Mouse (Mus musculus) limb, embryonic 14.5 days (tissue): Measurements from ENCODE around the gene Ubl3. TPM values are rescaled to one million over a fixed set of nuclear protein-coding genes. Genes with fewer than 3 reads are reported as not detected.

Experiments used
- ATAC-seq: fragments of 200-750 bp; cut with Nextera tagmentation; 2 replicates; pipeline ENCODE4 v1.8.0; 2017; ENCODE audit warnings: low read depth, moderate number of reproducible peaks, moderate TSS enrichment; ENCODE audit not compliant: low FRiP score
- DNase-seq: peaks from one replicate; pipeline ENCODE4 v3.0.0-alpha.2; 2015; ENCODE audit warnings: low spot score
- H3K27ac ChIP-seq: fragments of 300-500 bp; sonication (generic); replicated peaks from 2 replicates; pipeline ENCODE4 v1.5.1; 2014; ENCODE audit warnings: low read depth, mild to moderate bottlenecking, low read length, moderate library complexity, mixed read lengths
- H3K27me3 ChIP-seq: fragments of 300-500 bp; sonication (generic); 2 replicates; pipeline ENCODE4 v1.6.1; 2014; ENCODE audit warnings: low read length, mixed read lengths; ENCODE audit not compliant: control insufficient read depth, insufficient read depth
- H3K36me3 ChIP-seq: fragments of 300-500 bp; sonication (generic); 2 replicates; pipeline ENCODE4 v1.6.1; 2014; ENCODE audit warnings: mild to moderate bottlenecking, low read length, moderate library complexity, mixed read lengths; ENCODE audit not compliant: control insufficient read depth, insufficient read depth
- H3K4me1 ChIP-seq: fragments of 300-500 bp; sonication (generic); 2 replicates; pipeline ENCODE4 v1.6.1; 2014; ENCODE audit warnings: antibody characterized with exemption, low read length, mixed read lengths; ENCODE audit not compliant: control insufficient read depth, insufficient read depth
- H3K4me2 ChIP-seq: fragments of 300-500 bp; sonication (generic); replicated peaks from 2 replicates; pipeline ENCODE4 v1.6.1; 2014; ENCODE audit warnings: low read depth, mild to moderate bottlenecking, low read length, moderate library complexity; ENCODE audit not compliant: severe bottlenecking
- H3K4me3 ChIP-seq: fragments of 300-500 bp; sonication (generic); replicated peaks from 2 replicates; pipeline ENCODE4 v1.5.1; 2014; ENCODE audit warnings: low read length
- H3K9ac ChIP-seq: fragments of 300-500 bp; sonication (generic); 2 replicates; pipeline ENCODE4 v1.6.1; 2014; ENCODE audit warnings: mild to moderate bottlenecking, low read depth, low read length, moderate library complexity; ENCODE audit not compliant: severe bottlenecking
- H3K9me3 ChIP-seq: fragments of 300-500 bp; sonication (generic); 2 replicates; pipeline ENCODE4 v1.6.1; 2016; ENCODE audit warnings: low read length; ENCODE audit not compliant: control insufficient read depth
- POLR2A ChIP-seq: fragments of 200-500 bp; IDR thresholded peaks from 2 replicates; pipeline ENCODE4 v1.8.0; 2012; ENCODE audit warnings: inconsistent platforms, mild to moderate bottlenecking, moderate library complexity, borderline replicate concordance; ENCODE audit not compliant: insufficient read depth, insufficient read length; ENCODE audit errors: extremely low read depth
- WGBS: fragments of 180-500 bp; shearing (Covaris S2); extraction: QIAGEN DNeasy Blood & Tissue Kit; methylation state at CpG from one replicate; pipeline ENCODE4 v1.1.7; 2014; 5-methylcytosine and 5-hydroxymethylcytosine counted together
- polyA plus RNA-seq, 2 experiments: library from polyadenylated mRNA; depleted of rRNA in 1 of 2; stranded (reverse) in 1 of 2; unstranded in 1 of 2; fragments of >200 nt; fragmentation: Nextera tagmentation in 1 of 2; extraction: Ambion mirVana in 1 of 2; gene quantifications; 2 replicates each; pipeline versions ENCODE4 v1.2.1 to v1.2.3; 2012 to 2014

Gene Ubl3
- polyA plus RNA-seq, 2 experiments = 30.3 to 73.6 TPM

GRCm38 (mm10) chr5:148502237-148502636, 50.4 kb downstream of the Ubl3 start:
- Histone ChIP-seq H3K4me2 (no peak overlapping the region), H3K4me3 (no peak overlapping the region), H3K4me1 (no peaks in the 10 kb centered on the region), H3K36me3 (peaks cover 26% of the 10 kb centered on the region), H3K9me3 (no peaks in the 10 kb centered on the region), H3K27me3 (no peaks in the 10 kb centered on the region), H3K27ac (no peak overlapping the region), H3K9ac (no peak overlapping the region)
- TF ChIP-seq POLR2A = no peak
- 95% methylated on average over 6 of the region's 6 CpGs for WGBS
- no peak for ATAC-seq
- DNase-seq = no peak

GRCm38 (mm10) chr5:148501228-148501957, 51.2 kb downstream of the Ubl3 start:
- Histone ChIP-seq H3K27me3 (no peaks in the 10 kb centered on the region), H3K4me2 (no peak overlapping the region), H3K36me3 (peaks cover 21% of the 10 kb centered on the region), H3K9ac (no peak overlapping the region), H3K4me3 (no peak overlapping the region), H3K4me1 (no peaks in the 10 kb centered on the region), H3K27ac (no peak overlapping the region), H3K9me3 (no peaks in the 10 kb centered on the region)
- ATAC-seq = no peak
- DNase-seq = no peak
- TF ChIP-seq POLR2A = no peak
- 88% methylated on average over 6 of the region's 6 CpGs for WGBS

GRCm38 (mm10) chr5:148500516-148500915, 52.1 kb downstream of the Ubl3 start:
- no peak overlapping the region for H3K27ac ChIP-seq
- ATAC-seq (no peak), DNase-seq (no peak)
- no peak overlapping the region for H3K4me2 ChIP-seq
- H3K9ac ChIP-seq = no peak overlapping the region
- WGBS = 84% methylated on average over 8 of the region's 8 CpGs
- no peaks in the 10 kb centered on the region for H3K4me1 ChIP-seq
- no peaks in the 10 kb centered on the region for H3K9me3 ChIP-seq
- no peak overlapping the region for H3K4me3 ChIP-seq
- H3K36me3 ChIP-seq = peaks cover 13% of the 10 kb centered on the region
- no peak for TF ChIP-seq POLR2A
- H3K27me3 ChIP-seq = no peaks in the 10 kb centered on the region

- ATAC-seq = no peak
Observed at GRCm38 (mm10) chr5:148499616-148500015, 53.0 kb downstream of the Ubl3 start.

GRCm38 (mm10) chr5:148495991-148496390, 56.6 kb downstream of the Ubl3 start:
- no peak for TF ChIP-seq POLR2A
- WGBS = 87% methylated on average over 6 of the region's 6 CpGs

More at GRCm38 (mm10) chr5:148499616-148500015, 53.0 kb downstream of the Ubl3 start:
- Histone ChIP-seq H3K4me1 (no peaks in the 10 kb centered on the region), H3K9ac (no peak overlapping the region), H3K36me3 (peaks cover 8% of the 10 kb centered on the region; the same call in 1 of the 2 replicates), H3K27ac (no peak overlapping the region), H3K4me2 (no peak overlapping the region), H3K9me3 (no peaks in the 10 kb centered on the region), H3K4me3 (no peak overlapping the region), H3K27me3 (no peaks in the 10 kb centered on the region)
- DNase-seq = no peak
- TF ChIP-seq POLR2A = no peak
- 68% methylated on average over 5 of the region's 5 CpGs for WGBS

More at GRCm38 (mm10) chr5:148495991-148496390, 56.6 kb downstream of the Ubl3 start:
- ATAC-seq = no peak
- DNase-seq = no peak
- Histone ChIP-seq H3K9me3 (no peaks in the 10 kb centered on the region), H3K4me3 (no peak overlapping the region), H3K4me2 (no peak overlapping the region), H3K27me3 (no peaks in the 10 kb centered on the region), H3K4me1 (peaks cover under 1% of the 10 kb centered on the region; the same call in 1 of the 2 replicates), H3K9ac (no peak overlapping the region), H3K36me3 (no peaks in the 10 kb centered on the region), H3K27ac (no peak overlapping the region)
